Mouse (Mus musculus): ENCODE measurements at regions not wholly inside any gene's neighbourhood (a gene's known extent, or its start where the extent isn't known, plus 50 kb on each side); places are given as distances from the start of the nearest gene placed in this dataset.

DNA sequence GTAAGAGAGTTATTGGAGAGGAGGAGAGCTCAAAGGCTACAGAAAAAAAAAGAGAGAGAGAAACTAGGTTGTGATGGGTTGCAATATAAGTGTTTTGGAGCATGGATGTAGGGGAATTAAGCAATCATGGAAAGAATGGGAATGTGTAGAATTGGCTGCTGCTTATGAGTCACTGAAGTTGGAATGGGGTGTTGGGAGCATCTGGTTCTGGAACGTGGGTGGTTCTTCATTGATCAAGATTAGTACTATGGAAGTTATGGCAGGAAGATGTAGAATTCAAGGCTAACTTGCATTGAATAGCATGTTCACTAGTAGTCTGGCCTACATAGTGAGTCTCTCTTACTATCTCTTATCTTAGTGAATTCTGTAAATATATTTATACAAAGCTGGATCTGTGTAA is 1526.4 kb upstream of the Got2 start:
- no peaks in the 10 kb centered on the region for H3K36me3 ChIP-seq (ENCODE audit: control insufficient read depth, insufficient read depth, low read length)
- no peak overlapping the region for H3K4me2 ChIP-seq (replicated peaks; ENCODE audit: low read depth, low read length)
- 70% methylated on average over 1 of the region's 1 CpGs for WGBS
- H3K9me3 ChIP-seq (ENCODE audit: control insufficient read depth, low read length), result no peaks in the 10 kb centered on the region
- no peaks in the 10 kb centered on the region for H3K4me1 ChIP-seq (replicated peaks; ENCODE audit: control insufficient read depth, insufficient read depth, low read length)
- H3K4me3 ChIP-seq (ENCODE audit: low read depth, low read length), result no peak overlapping the region
- no peak overlapping the region for H3K27ac ChIP-seq (ENCODE audit: low read depth, low read length)
- ATAC-seq (ENCODE audit: low FRiP score), result no peak
- no peaks in the 10 kb centered on the region for H3K27me3 ChIP-seq (ENCODE audit: control insufficient read depth, insufficient read depth, low read length)
- H3K9ac ChIP-seq (ENCODE audit: low read depth, low read length), result no peak overlapping the region
- DNase-seq (ENCODE audit: low spot score), result no peak

GRCm38 (mm10) chr8:97403308-97403707 is 1515.0 kb upstream of the Got2 start:
- Histone ChIP-seq H3K36me3 (ENCODE audit: control insufficient read depth, insufficient read depth, low read length) (no peaks in the 10 kb centered on the region), H3K9me3 (ENCODE audit: control insufficient read depth, low read length) (no peaks in the 10 kb centered on the region), H3K4me3 (ENCODE audit: low read depth, low read length) (no peak overlapping the region), H3K27me3 (ENCODE audit: control insufficient read depth, insufficient read depth, low read length) (no peaks in the 10 kb centered on the region), H3K4me2 (replicated peaks; ENCODE audit: low read depth, low read length) (no peak overlapping the region), H3K27ac (ENCODE audit: low read depth, low read length) (no peak overlapping the region), H3K9ac (ENCODE audit: low read depth, low read length) (no peak overlapping the region), H3K4me1 (replicated peaks; ENCODE audit: control insufficient read depth, insufficient read depth, low read length) (no peaks in the 10 kb centered on the region)
- no peak for DNase-seq (ENCODE audit: low spot score)
- WGBS, result 78% methylated on average over 2 of the region's 2 CpGs
- no peak for ATAC-seq (ENCODE audit: low FRiP score)

GRCm38 (mm10) chr8:97397327-97397719 is 1509.0 kb upstream of the Got2 start:
- 23% methylated on average over 7 of the region's 7 CpGs for WGBS
- no peak overlapping the region for H3K27ac ChIP-seq (ENCODE audit: low read depth, low read length)
- no peaks in the 10 kb centered on the region for H3K27me3 ChIP-seq (ENCODE audit: control insufficient read depth, insufficient read depth, low read length)
- H3K36me3 ChIP-seq (ENCODE audit: control insufficient read depth, insufficient read depth, low read length), result no peaks in the 10 kb centered on the region
- no peak overlapping the region for H3K4me2 ChIP-seq (replicated peaks; ENCODE audit: low read depth, low read length)
- H3K9me3 ChIP-seq (ENCODE audit: control insufficient read depth, low read length), result no peaks in the 10 kb centered on the region
- H3K9ac ChIP-seq (ENCODE audit: low read depth, low read length), result no peak overlapping the region
- H3K4me3 ChIP-seq (ENCODE audit: low read depth, low read length), result no peak overlapping the region
- ATAC-seq (ENCODE audit: low FRiP score) (no peak), DNase-seq (ENCODE audit: low spot score) (no peak)
- no peaks in the 10 kb centered on the region for H3K4me1 ChIP-seq (replicated peaks; ENCODE audit: control insufficient read depth, insufficient read depth, low read length)

- Histone ChIP-seq H3K9ac (ENCODE audit: low read depth, low read length) (no peak overlapping the region), H3K9me3 (ENCODE audit: control insufficient read depth, low read length) (no peaks in the 10 kb centered on the region), H3K4me3 (ENCODE audit: low read depth, low read length) (no peak overlapping the region), H3K27me3 (ENCODE audit: control insufficient read depth, insufficient read depth, low read length) (no peaks in the 10 kb centered on the region), H3K4me2 (replicated peaks; ENCODE audit: low read depth, low read length) (no peak overlapping the region), H3K27ac (ENCODE audit: low read depth, low read length) (no peak overlapping the region), H3K36me3 (ENCODE audit: control insufficient read depth, insufficient read depth, low read length) (no peaks in the 10 kb centered on the region), H3K4me1 (replicated peaks; ENCODE audit: control insufficient read depth, insufficient read depth, low read length) (no peaks in the 10 kb centered on the region)
- WGBS, result 27% methylated on average over 5 of the region's 5 CpGs
- ATAC-seq (ENCODE audit: low FRiP score) (0 out of 2 replicates have a peak, but pooled peaks have one; percentile 63), DNase-seq (ENCODE audit: low spot score) (peak; percentile 14)
Observed at GRCm38 (mm10) chr8:97396634-97397326, 1508.4 kb upstream of the Got2 start.

- no peak overlapping the region for H3K9ac ChIP-seq (ENCODE audit: low read depth, low read length)
- DNase-seq (ENCODE audit: low spot score) (no peak), ATAC-seq (ENCODE audit: low FRiP score) (no peak)
- H3K27me3 ChIP-seq (ENCODE audit: control insufficient read depth, insufficient read depth, low read length), result no peaks in the 10 kb centered on the region
- no peaks in the 10 kb centered on the region for H3K36me3 ChIP-seq (ENCODE audit: control insufficient read depth, insufficient read depth, low read length)
- 3% methylated on average over 7 of the region's 7 CpGs for WGBS
- H3K9me3 ChIP-seq (ENCODE audit: control insufficient read depth, low read length), result no peaks in the 10 kb centered on the region
- no peaks in the 10 kb centered on the region for H3K4me1 ChIP-seq (replicated peaks; ENCODE audit: control insufficient read depth, insufficient read depth, low read length)
- no peak overlapping the region for H3K4me3 ChIP-seq (ENCODE audit: low read depth, low read length)
- no peak overlapping the region for H3K27ac ChIP-seq (ENCODE audit: low read depth, low read length)
- no peak overlapping the region for H3K4me2 ChIP-seq (replicated peaks; ENCODE audit: low read depth, low read length)
Observed at GRCm38 (mm10) chr8:97389651-97390050, 1501.3 kb upstream of the Got2 start.

- WGBS, result 26% methylated on average over 2 of the region's 2 CpGs
- H3K27me3 ChIP-seq (ENCODE audit: control insufficient read depth, insufficient read depth, low read length), result no peaks in the 10 kb centered on the region
- no peak for DNase-seq (ENCODE audit: low spot score)
Observed at GRCm38 (mm10) chr8:97389149-97389548, 1500.8 kb upstream of the Got2 start.

DNA sequence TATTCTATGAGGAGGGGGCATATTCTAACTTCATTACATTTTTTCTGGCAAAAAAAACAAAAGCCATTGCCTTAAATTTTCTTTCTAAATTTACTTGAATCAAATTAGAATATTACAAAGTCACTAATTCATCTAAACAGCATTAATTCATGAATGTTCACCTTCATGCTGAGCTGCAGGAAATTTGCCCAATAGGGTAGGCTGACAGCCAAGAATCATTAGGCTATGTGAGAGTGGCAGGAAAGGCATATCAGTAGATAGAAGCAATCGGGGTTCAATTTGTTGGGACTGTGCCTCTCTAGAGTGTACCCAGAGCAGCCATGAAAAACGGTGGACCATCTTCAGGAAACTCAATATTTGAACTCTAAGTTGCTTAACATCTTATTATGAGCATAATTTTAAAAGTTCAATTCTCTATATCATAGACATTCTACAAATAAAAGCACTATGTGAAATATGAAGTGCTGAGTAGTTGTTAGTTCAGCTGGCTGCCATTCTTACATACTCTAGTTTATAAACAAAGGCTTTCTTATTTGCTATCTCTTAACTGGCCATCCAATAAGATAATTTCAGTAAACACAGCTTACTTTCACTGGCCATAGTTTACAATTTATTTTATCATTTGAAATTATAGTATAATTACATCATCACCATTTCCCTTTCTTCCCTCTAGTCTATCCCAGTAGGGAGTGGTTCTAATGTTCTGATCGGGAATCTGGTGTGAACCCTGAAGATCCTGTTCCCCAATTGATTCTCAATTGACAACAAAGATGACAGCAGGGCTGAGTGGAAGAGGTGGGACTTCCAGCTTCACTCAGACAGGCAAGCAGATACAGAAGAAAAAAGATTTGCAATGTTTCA is 1486.8 kb upstream of the Got2 start:
- no peak overlapping the region for H3K9ac ChIP-seq (ENCODE audit: low read depth, low read length)
- H3K27ac ChIP-seq (ENCODE audit: low read depth, low read length), result no peak overlapping the region
- DNase-seq (ENCODE audit: low spot score), result no peak
- H3K4me2 ChIP-seq (replicated peaks; ENCODE audit: low read depth, low read length), result no peak overlapping the region
- H3K4me1 ChIP-seq (replicated peaks; ENCODE audit: control insufficient read depth, insufficient read depth, low read length), result no peaks in the 10 kb centered on the region
- H3K9me3 ChIP-seq (ENCODE audit: control insufficient read depth, low read length), result no peaks in the 10 kb centered on the region
- WGBS, result 87% methylated on average over 3 of the region's 3 CpGs
- no peaks in the 10 kb centered on the region for H3K36me3 ChIP-seq (ENCODE audit: control insufficient read depth, insufficient read depth, low read length)
- H3K4me3 ChIP-seq (ENCODE audit: low read depth, low read length), result no peak overlapping the region
- no peaks in the 10 kb centered on the region for H3K27me3 ChIP-seq (ENCODE audit: control insufficient read depth, insufficient read depth, low read length)
- no peak for ATAC-seq (ENCODE audit: low FRiP score)

More at GRCm38 (mm10) chr8:97389149-97389548, 1500.8 kb upstream of the Got2 start:
- ATAC-seq (ENCODE audit: low FRiP score), result no peak
- Histone ChIP-seq H3K4me1 (replicated peaks; ENCODE audit: control insufficient read depth, insufficient read depth, low read length) (no peaks in the 10 kb centered on the region), H3K36me3 (ENCODE audit: control insufficient read depth, insufficient read depth, low read length) (no peaks in the 10 kb centered on the region), H3K4me3 (ENCODE audit: low read depth, low read length) (no peak overlapping the region), H3K9ac (ENCODE audit: low read depth, low read length) (no peak overlapping the region), H3K27ac (ENCODE audit: low read depth, low read length) (no peak overlapping the region), H3K9me3 (ENCODE audit: control insufficient read depth, low read length) (no peaks in the 10 kb centered on the region), H3K4me2 (replicated peaks; ENCODE audit: low read depth, low read length) (no peak overlapping the region)

- Histone ChIP-seq H3K4me1 (replicated peaks; ENCODE audit: control insufficient read depth, insufficient read depth, low read length) (no peaks in the 10 kb centered on the region), H3K4me2 (replicated peaks; ENCODE audit: low read depth, low read length) (no peak overlapping the region), H3K27ac (ENCODE audit: low read depth, low read length) (no peak overlapping the region), H3K27me3 (ENCODE audit: control insufficient read depth, insufficient read depth, low read length) (no peaks in the 10 kb centered on the region), H3K4me3 (ENCODE audit: low read depth, low read length) (no peak overlapping the region), H3K36me3 (ENCODE audit: control insufficient read depth, insufficient read depth, low read length) (no peaks in the 10 kb centered on the region), H3K9me3 (ENCODE audit: control insufficient read depth, low read length) (no peaks in the 10 kb centered on the region), H3K9ac (ENCODE audit: low read depth, low read length) (no peak overlapping the region)
- no peak for ATAC-seq (ENCODE audit: low FRiP score)
- no peak for DNase-seq (ENCODE audit: low spot score)
- 88% methylated on average over 6 of the region's 6 CpGs for WGBS
Observed at GRCm38 (mm10) chr8:97346630-97347029, 1458.3 kb upstream of the Got2 start.

DNA sequence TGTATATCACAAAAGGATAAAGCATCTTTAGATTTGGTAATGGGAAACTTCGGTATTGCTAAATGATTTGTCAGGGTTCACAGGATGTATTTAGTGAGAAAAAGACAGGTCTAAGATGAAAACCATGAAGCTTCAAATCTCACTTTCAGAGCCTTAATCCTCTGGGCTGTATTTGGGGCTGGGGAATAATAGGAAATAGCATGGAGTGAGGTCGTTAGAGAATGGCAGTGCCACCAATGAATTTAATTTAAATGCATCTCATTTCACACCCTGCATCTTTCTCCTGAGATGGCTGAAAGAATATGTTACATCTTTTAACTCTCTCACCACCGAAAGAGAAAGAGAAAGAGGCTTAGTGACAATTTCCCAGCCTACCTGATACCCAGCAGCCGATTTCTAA is 1427.2 kb upstream of the Got2 start:
- Histone ChIP-seq H3K27ac (ENCODE audit: low read depth, low read length) (no peak overlapping the region), H3K9ac (ENCODE audit: low read depth, low read length) (no peak overlapping the region), H3K4me3 (ENCODE audit: low read depth, low read length) (no peak overlapping the region), H3K9me3 (ENCODE audit: control insufficient read depth, low read length) (no peaks in the 10 kb centered on the region), H3K27me3 (ENCODE audit: control insufficient read depth, insufficient read depth, low read length) (no peaks in the 10 kb centered on the region), H3K4me2 (replicated peaks; ENCODE audit: low read depth, low read length) (no peak overlapping the region), H3K36me3 (ENCODE audit: control insufficient read depth, insufficient read depth, low read length) (no peaks in the 10 kb centered on the region), H3K4me1 (replicated peaks; ENCODE audit: control insufficient read depth, insufficient read depth, low read length) (no peaks in the 10 kb centered on the region)
- WGBS, result 74% methylated on average over 4 of the region's 4 CpGs
- DNase-seq (ENCODE audit: low spot score) (no peak), ATAC-seq (ENCODE audit: low FRiP score) (no peak)
